Mouse (Mus musculus): ENCODE results near the gene Mib2. TPM values are rescaled to one million over a fixed set of nuclear protein-coding genes. Genes with fewer than 3 reads are reported as not detected.
"Not testable (repeated sequence)": the region's sequence is repeated elsewhere in the genome, so short reads cannot be mapped to it uniquely, and the experiment has no call there.

The Mib2 gene
- polyA plus RNA-seq, 1 experiment from 2014 or later: 37.4 TPM

GRCm38 (mm10) chr4:155694482-155695401 lies 25.7 kb upstream of the Mib2 start:
- ATAC-seq (ENCODE audit: low read depth): peak; percentile 91
- WGBS: 1% methylated on average over 88 of the region's 92 CpGs
- H3K9ac ChIP-seq: peak overlapping the region; percentile 91
- H3K27ac ChIP-seq (replicated peaks): peak overlapping the region; percentile 95
- H3K27me3 ChIP-seq: peaks cover 30% of the 10 kb centered on the region
- H3K4me3 ChIP-seq: peak overlapping the region; percentile 71
- H3K9me3 ChIP-seq: no peaks in the 10 kb centered on the region
- H3K4me1 ChIP-seq (replicated peaks): peaks cover 32% of the 10 kb centered on the region
- peak overlapping the region; percentile 89 for H3K4me2 ChIP-seq
- H3K36me3 ChIP-seq: no peaks in the 10 kb centered on the region

DNA sequence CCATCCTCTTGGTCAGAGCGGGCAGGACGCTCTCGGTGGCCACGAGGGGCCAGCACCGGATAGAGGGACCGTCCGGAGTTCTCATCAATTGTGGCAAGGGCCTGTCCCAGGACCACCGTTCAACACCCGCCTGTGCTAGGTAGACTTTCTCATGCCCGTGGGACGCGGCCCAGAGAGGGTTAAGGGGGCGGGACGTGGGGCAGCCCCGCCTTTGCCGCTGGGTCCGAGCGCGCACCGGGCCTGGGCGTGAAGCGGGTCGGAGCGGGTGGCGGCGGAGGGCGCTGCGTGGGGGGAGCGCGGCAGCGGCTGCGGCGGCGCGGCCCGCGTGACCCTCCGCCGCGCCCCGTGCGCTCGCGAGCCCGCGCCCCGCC lies 25.1 kb upstream of the Mib2 start, which contains the start of gene Fndc10:
TSS of gene Fndc10 (plus strand) at position 232 of the 371 bp plus-strand sequence.
- ATAC-seq (ENCODE audit: low read depth): peak; percentile 90
- H3K27me3 ChIP-seq: peaks cover 30% of the 10 kb centered on the region
- under 1% methylated on average over 29 of the region's 47 CpGs for WGBS
- H3K4me3 ChIP-seq: peak within 1 kb of the TSS; percentile 71
- no peaks in the 10 kb centered on the region for H3K36me3 ChIP-seq
- peak within 1 kb of the TSS; percentile 89 for H3K4me2 ChIP-seq
- peak within 1 kb of the TSS; percentile 91 for H3K9ac ChIP-seq
- peak within 1 kb of the TSS; percentile 95 for H3K27ac ChIP-seq (replicated peaks)
- H3K4me1 ChIP-seq (replicated peaks): peaks cover 32% of the 10 kb centered on the region
- no peaks in the 10 kb centered on the region for H3K9me3 ChIP-seq

DNA sequence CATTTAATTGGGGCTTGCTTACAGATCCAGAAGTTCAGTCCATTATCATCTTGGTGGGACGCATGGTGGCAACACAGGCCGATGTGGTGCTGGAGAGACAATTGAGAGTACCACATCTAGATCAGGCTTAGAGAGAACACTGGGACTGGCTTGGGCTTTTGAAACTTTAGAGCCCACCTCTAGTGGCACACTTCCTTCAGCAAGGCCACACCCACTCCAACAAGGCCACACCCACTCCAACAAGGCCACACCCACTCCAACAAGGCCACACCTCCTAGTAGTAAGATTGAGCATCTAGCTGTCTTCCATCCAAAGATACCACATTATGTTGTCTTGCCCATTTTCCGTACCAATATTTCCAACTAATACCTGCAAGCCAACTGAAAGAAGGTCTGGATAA lies 23.4 kb upstream of the Mib2 start:
- 98% methylated on average over 3 of the region's 3 CpGs for WGBS
- Histone ChIP-seq H3K9me3 (no peaks in the 10 kb centered on the region), H3K27ac (replicated peaks) (no peak overlapping the region), H3K4me3 (no peak overlapping the region), H3K36me3 (no peaks in the 10 kb centered on the region), H3K27me3 (peaks cover 30% of the 10 kb centered on the region), H3K9ac (no peak overlapping the region), H3K4me1 (replicated peaks) (peaks cover 32% of the 10 kb centered on the region), H3K4me2 (no peak overlapping the region)
- ATAC-seq (ENCODE audit: low read depth): no peak

DNA sequence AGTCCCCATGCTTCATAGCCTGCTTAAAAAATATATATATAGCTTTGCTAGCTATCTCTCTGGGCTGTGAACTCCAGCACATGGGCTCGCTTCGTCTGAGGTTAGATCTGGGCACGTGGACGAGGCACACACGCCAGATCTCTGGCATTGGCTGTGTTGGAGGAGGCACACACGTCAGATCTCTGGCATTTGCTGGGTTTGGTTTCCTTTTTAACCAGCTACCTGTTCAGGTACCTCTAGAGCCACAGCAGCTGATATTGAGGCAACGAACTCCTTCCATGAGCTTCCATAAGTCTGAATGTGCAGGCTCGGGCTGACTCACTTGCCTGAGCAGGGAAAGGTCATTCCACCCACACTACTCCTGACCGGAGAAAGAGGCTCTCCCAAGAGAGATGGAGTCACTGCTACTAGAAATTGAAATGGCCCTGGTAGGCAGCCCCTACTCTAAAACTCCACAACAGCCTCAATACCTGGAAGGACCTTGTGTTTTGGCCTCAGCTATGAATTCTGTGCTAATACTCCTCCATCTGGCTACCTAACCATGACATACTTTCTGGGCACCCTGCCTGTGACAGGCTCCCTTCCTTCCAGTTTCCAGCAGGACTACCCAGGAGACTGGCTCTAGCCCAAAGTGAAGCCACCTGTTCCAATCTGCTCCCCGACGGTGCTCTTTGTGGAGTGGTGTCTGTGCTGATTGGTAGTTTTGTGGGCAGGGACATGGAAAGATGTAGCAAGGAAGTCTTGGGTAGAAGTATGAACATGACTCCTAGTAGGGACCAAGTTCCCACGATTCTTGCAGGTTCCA lies 21.8 kb upstream of the Mib2 start:
- ATAC-seq (ENCODE audit: low read depth): no peak
- H3K36me3 ChIP-seq: no peaks in the 10 kb centered on the region
- 86% methylated on average over 12 of the region's 12 CpGs for WGBS

GRCm38 (mm10) chr4:155687764-155688163 lies 18.8 kb upstream of the Mib2 start:
- not testable (repeated sequence) for H3K9me3 ChIP-seq; H3K27me3 ChIP-seq; ATAC-seq (ENCODE audit: low read depth); H3K4me3 ChIP-seq; H3K9ac ChIP-seq; H3K4me1 ChIP-seq (replicated peaks); H3K27ac ChIP-seq (replicated peaks); H3K36me3 ChIP-seq; H3K4me2 ChIP-seq
- 86% methylated on average over 4 of the region's 4 CpGs for WGBS

More for the DNA sequence above, 21.8 kb upstream of the Mib2 start:
- Histone ChIP-seq H3K27ac (replicated peaks) (no peak overlapping the region), H3K4me3 (no peak overlapping the region), H3K4me1 (replicated peaks) (peaks cover 17% of the 10 kb centered on the region), H3K9me3 (no peaks in the 10 kb centered on the region), H3K9ac (no peak overlapping the region), H3K27me3 (peaks cover 18% of the 10 kb centered on the region), H3K4me2 (no peak overlapping the region)

DNA sequence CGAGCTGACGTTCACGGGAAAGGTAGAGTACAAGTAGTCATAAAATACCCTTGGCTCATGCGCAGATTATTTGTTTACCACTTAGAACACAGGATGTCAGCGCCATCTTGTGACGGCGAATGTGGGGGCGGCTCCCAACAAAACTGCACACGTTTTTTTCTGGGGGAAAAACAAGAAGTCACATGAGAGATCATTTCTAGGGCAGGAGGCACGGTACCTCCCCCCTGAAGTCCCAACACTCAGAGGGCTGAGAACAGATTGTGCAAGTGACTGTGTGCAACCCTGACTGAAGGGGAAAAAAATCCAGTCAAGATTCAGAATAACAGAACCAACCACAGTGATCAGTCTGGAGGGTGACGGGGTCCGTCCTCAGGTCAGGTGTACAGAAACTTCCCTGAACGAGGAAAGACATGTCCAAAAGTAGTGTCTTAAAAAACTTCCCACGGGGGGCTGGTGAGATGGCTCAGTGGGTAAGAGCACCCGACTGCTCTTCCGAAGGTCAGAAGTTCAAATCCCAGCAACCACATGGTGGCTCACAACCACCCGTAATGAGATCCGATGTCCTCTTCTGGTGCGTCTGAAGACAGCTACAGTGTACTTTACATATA lies 14.8 kb upstream of the Mib2 start:
- H3K4me2 ChIP-seq; H3K4me3 ChIP-seq; H3K9me3 ChIP-seq; H3K4me1 ChIP-seq (replicated peaks); H3K9ac ChIP-seq; H3K36me3 ChIP-seq; H3K27ac ChIP-seq (replicated peaks); ATAC-seq (ENCODE audit: low read depth); H3K27me3 ChIP-seq: not testable (repeated sequence)
- 92% methylated on average over 16 of the region's 19 CpGs for WGBS

DNA sequence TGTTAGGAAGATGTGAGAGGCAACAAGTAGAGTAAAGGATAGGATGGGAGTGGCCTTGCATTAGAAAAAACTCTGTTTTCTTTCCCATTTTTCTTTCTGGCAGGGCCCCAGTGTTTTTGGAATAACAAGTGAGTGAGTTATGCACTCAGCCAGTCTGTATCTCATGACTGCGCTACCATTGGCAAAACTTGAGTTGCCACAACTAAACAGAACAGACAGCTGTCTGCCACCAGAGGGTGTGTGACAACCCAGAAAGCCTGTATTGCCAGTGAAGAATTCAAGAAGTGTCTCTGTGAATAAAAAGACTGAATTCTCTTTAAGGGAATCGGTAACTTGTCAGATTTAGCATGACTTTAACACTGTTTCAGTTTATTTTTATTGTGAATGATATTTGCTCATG lies 7.0 kb upstream of the Mib2 start:
- WGBS: 90% methylated on average over 2 of the region's 2 CpGs
- H3K27me3 ChIP-seq: no peaks in the 10 kb centered on the region
- H3K4me1 ChIP-seq (replicated peaks): no peaks in the 10 kb centered on the region
- no peak overlapping the region for H3K9ac ChIP-seq
- no peak overlapping the region for H3K4me2 ChIP-seq
- H3K9me3 ChIP-seq: no peaks in the 10 kb centered on the region
- no peak for ATAC-seq (ENCODE audit: low read depth)
- no peak overlapping the region for H3K4me3 ChIP-seq
- no peaks in the 10 kb centered on the region for H3K36me3 ChIP-seq
- H3K27ac ChIP-seq (replicated peaks): no peak overlapping the region

DNA sequence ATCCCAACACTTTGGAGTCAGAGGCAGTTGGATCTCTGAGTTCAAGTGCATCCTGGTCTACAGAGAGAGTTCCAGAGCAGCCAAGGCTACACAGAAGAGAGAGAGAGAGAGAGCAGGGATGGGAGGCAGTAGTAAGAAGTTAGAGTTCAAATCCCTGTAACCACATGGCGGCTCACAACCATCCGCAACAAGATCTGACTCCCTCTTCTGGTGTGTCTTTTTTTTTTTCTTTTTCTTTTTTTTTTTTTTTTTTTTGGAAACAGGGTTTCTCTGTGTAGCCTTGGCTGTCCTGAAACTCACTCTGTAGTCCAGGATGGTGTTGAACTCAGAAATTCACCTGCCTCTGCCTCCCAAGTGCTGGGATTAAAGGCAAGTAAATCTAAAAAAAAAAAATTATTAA lies 3.1 kb upstream of the Mib2 start:
- no peak overlapping the region for H3K27ac ChIP-seq (replicated peaks)
- no peak overlapping the region for H3K4me3 ChIP-seq
- no peak overlapping the region for H3K9ac ChIP-seq
- H3K4me1 ChIP-seq (replicated peaks): peaks cover 12% of the 10 kb centered on the region
- no peaks in the 10 kb centered on the region for H3K27me3 ChIP-seq
- WGBS: 62% methylated on average over 2 of the region's 2 CpGs
- H3K36me3 ChIP-seq: no peaks in the 10 kb centered on the region
- ATAC-seq (ENCODE audit: low read depth): no peak
- H3K4me2 ChIP-seq: no peak overlapping the region
- no peaks in the 10 kb centered on the region for H3K9me3 ChIP-seq

DNA sequence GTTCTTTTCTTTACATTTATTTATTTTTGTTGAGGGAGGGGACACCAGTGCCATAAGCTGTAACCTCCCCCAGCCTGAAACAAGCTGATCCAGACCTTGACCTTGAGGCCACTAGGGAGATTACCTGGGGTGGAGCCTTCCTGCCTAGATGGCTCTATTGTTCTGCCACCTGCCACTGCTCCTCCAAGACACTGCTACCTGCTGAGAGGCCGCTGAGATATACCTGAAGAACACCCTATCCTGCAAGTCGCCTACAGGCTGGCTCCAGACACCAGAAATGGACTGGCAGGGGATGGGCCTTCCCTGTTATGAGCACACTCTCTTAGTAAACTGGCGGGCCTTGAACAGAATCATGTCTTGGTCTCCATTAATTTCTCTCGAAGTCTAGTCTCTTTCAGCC lies 1.2 kb upstream of the Mib2 start:
- Histone ChIP-seq H3K36me3 (peaks cover 11% of the 10 kb centered on the region), H3K4me1 (replicated peaks) (peaks cover 12% of the 10 kb centered on the region), H3K4me2 (0 out of 2 replicates have a peak overlapping the region, but pooled peaks have one; percentile 92)
- not testable (repeated sequence) for H3K27ac ChIP-seq (replicated peaks); H3K9me3 ChIP-seq; H3K27me3 ChIP-seq; ATAC-seq (ENCODE audit: low read depth); H3K4me3 ChIP-seq; H3K9ac ChIP-seq
- 67% methylated on average over 4 of the region's 4 CpGs for WGBS

GRCm38 (mm10) chr4:155669598-155670075 lies 639 bp upstream of the Mib2 start:
- Histone ChIP-seq H3K27me3 (no peaks in the 10 kb centered on the region), H3K36me3 (peaks cover 17% of the 10 kb centered on the region), H3K27ac (replicated peaks) (peak overlapping the region; percentile 86), H3K4me1 (replicated peaks) (peaks cover 12% of the 10 kb centered on the region), H3K4me2 (peak overlapping the region; percentile 92), H3K4me3 (peak overlapping the region; percentile 88), H3K9ac (peak overlapping the region; percentile 91; the same call in 1 of the 2 replicates), H3K9me3 (no peaks in the 10 kb centered on the region)
- peak; percentile 21; the same call in 1 of the 2 replicates for ATAC-seq (ENCODE audit: low read depth)
- 1% methylated on average over 8 of the region's 8 CpGs for WGBS

DNA sequence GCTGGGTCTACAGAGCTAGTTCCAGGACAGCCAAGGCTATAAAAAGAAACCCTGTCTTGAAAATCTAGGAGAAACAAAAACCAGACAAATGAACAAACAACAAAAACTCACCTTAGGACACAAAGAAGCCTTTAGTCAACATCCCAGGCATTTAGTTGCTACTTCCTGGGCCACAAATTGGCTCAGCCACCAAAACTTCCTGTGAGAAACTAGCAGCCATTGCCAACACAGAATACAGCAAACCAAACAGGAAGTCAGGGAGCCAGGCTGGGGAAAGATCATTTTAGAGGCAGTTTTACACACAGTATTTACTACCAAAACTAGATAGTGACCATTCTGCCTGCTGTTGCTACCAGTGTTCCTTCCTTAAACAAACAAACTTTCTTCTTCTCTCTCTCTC lies 2.1 kb downstream of the Mib2 start:
- H3K4me2 ChIP-seq: no peak overlapping the region
- no peak overlapping the region for H3K27ac ChIP-seq (replicated peaks)
- no peak for ATAC-seq (ENCODE audit: low read depth)
- H3K9me3 ChIP-seq: no peaks in the 10 kb centered on the region
- no peak overlapping the region for H3K9ac ChIP-seq
- H3K36me3 ChIP-seq: peaks cover 26% of the 10 kb centered on the region
- no peaks in the 10 kb centered on the region for H3K27me3 ChIP-seq
- no peak overlapping the region for H3K4me3 ChIP-seq
- peaks cover 12% of the 10 kb centered on the region for H3K4me1 ChIP-seq (replicated peaks)

- Histone ChIP-seq H3K4me3 (no peak overlapping the region), H3K4me1 (replicated peaks) (no peaks in the 10 kb centered on the region), H3K27me3 (peaks cover 16% of the 10 kb centered on the region), H3K36me3 (peaks cover 61% of the 10 kb centered on the region), H3K27ac (replicated peaks) (no peak overlapping the region), H3K9me3 (no peaks in the 10 kb centered on the region), H3K9ac (no peak overlapping the region), H3K4me2 (no peak overlapping the region)
- 79% methylated on average over 12 of the region's 12 CpGs for WGBS
- ATAC-seq (ENCODE audit: low read depth): no peak
Measured at GRCm38 (mm10) chr4:155660641-155661040, 8.4 kb downstream of the Mib2 start.
